Mouse (Mus musculus) midbrain, embryonic 11.5 days (tissue): ENCODE data around the gene Tnrc18. TPM values are rescaled to one million over a fixed set of nuclear protein-coding genes. Genes with fewer than 3 reads are reported as not detected.

ENCODE experiments used
- ATAC-seq: fragments of 200-750 bp; cut with Nextera tagmentation; 2 replicates; pipeline ENCODE4 v1.8.0; 2017; ENCODE audit warnings: moderate TSS enrichment, moderate library complexity; ENCODE audit not compliant: low FRiP score
- DNase-seq: peaks from one replicate; pipeline ENCODE4 v3.0.0; 2015; ENCODE audit warnings: low spot score; ENCODE audit errors: missing footprints
- H3K27ac ChIP-seq: fragments of 300-500 bp; sonication (generic); 2 replicates; pipeline ENCODE4 v1.5.1; 2014; ENCODE audit warnings: low read depth, low read length
- H3K27me3 ChIP-seq: fragments of 300-500 bp; sonication (generic); 2 replicates; pipeline ENCODE4 v1.6.1; 2014; ENCODE audit warnings: mild to moderate bottlenecking, low read length, moderate library complexity, mixed read lengths; ENCODE audit not compliant: control insufficient read depth, insufficient read depth
- H3K36me3 ChIP-seq: fragments of 300-500 bp; sonication (generic); 2 replicates; pipeline ENCODE4 v1.6.1; 2014; ENCODE audit warnings: mild to moderate bottlenecking, low read length, moderate library complexity, mixed read lengths; ENCODE audit not compliant: control insufficient read depth, insufficient read depth
- H3K4me1 ChIP-seq: fragments of 300-500 bp; sonication (generic); 2 replicates; pipeline ENCODE4 v1.6.1; 2014; ENCODE audit warnings: low read length; ENCODE audit not compliant: control insufficient read depth, insufficient read depth
- H3K4me2 ChIP-seq: fragments of 300-500 bp; sonication (generic); 2 replicates; pipeline ENCODE4 v1.6.1; 2014; ENCODE audit warnings: mild to moderate bottlenecking, moderate library complexity
- H3K4me3 ChIP-seq: fragments of 300-500 bp; sonication (generic); 2 replicates; pipeline ENCODE4 v1.5.1; 2014; ENCODE audit warnings: low read depth, low read length
- H3K9ac ChIP-seq: fragments of 300-500 bp; sonication (generic); 2 replicates; pipeline ENCODE4 v1.6.1; 2014; ENCODE audit warnings: low read length
- H3K9me3 ChIP-seq: fragments of 300-500 bp; sonication (generic); 2 replicates; pipeline ENCODE4 v1.6.1; 2016; ENCODE audit warnings: low read length; ENCODE audit not compliant: control insufficient read depth
- WGBS: fragments of 180-500 bp; shearing (Covaris S2); extraction: QIAGEN DNeasy Blood & Tissue Kit; methylation state at CpG from one replicate; pipeline ENCODE4 v1.1.7; 2014; 5-methylcytosine and 5-hydroxymethylcytosine counted together
- polyA plus RNA-seq: library from polyadenylated mRNA; unstranded; fragments of >200 nt; fragmentation: Nextera tagmentation; extraction: Ambion mirVana; gene quantifications from 2 replicates; pipeline ENCODE4 v1.2.1, GENCODE M21; 2014

Gene Tnrc18
- polyA plus RNA-seq, 1 experiment from 2014 or later: 27.4 TPM

DNA sequence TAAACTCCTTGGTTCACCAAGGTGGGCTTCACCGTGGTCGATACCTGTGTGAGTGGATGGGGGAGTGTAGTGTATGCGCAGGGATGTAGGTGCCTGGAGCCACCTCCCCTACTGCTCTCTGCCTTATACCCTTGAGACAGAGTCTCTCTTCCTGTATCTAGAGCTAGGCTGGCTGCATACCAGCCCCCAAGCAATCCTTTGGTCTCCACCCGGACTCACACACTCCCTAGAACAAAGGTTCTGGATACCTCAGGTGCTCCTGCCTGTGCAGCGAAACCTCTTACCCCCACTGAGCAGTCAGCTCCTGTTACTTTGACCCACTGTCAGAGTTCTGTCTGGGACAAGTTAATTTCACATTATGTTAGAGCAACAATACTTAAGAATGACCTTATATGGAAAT, 8.2 kb upstream of the Tnrc18 start:
- Histone ChIP-seq H3K9ac (no peak overlapping the region), H3K9me3 (no peaks in the 10 kb centered on the region), H3K27ac (no peak overlapping the region), H3K4me1 (peaks cover 35% of the 10 kb centered on the region), H3K4me2 (no peak overlapping the region), H3K27me3 (peaks cover 5% of the 10 kb centered on the region; the same call in 1 of the 2 replicates), H3K4me3 (no peak overlapping the region), H3K36me3 (no peaks in the 10 kb centered on the region)
- 81% methylated on average over 5 of the region's 5 CpGs for WGBS
- ATAC-seq (no peak), DNase-seq (no peak)

DNA sequence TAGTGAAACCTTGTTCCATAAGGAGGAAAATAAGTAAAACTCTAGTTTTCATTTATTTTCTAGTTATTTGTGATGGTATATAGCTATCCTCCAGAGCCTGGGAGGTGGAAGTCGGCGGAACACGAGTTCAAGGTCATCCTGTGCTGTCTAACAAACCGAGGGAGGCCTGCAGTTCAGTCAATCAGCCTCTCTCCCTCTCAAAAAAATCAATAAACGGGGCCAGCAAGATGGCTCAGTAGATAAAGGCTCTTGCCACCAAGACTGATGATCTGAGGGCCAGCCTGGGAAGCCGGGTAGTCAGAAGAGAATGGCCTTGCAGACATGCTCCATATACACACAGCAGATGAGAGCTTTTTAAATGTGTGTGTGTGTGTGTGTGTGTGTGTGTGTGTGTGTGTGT, 6.6 kb upstream of the Tnrc18 start:
- H3K9ac ChIP-seq: peak overlapping the region; percentile 99
- peaks cover 35% of the 10 kb centered on the region for H3K4me1 ChIP-seq
- 32% methylated on average over 6 of the region's 6 CpGs for WGBS
- DNase-seq (peak; percentile 89), ATAC-seq (no peak)
- peaks cover 5% of the 10 kb centered on the region; the same call in 1 of the 2 replicates for H3K27me3 ChIP-seq
- peak overlapping the region; percentile 78 for H3K4me2 ChIP-seq
- H3K4me3 ChIP-seq: peak overlapping the region; percentile 97
- H3K9me3 ChIP-seq: no peaks in the 10 kb centered on the region
- H3K36me3 ChIP-seq: no peaks in the 10 kb centered on the region
- H3K27ac ChIP-seq: peak overlapping the region; percentile 100

GRCm38 (mm10) chr5:142823096-142824062, 5.9 kb upstream of the Tnrc18 start:
- H3K36me3 ChIP-seq: no peaks in the 10 kb centered on the region
- H3K27me3 ChIP-seq: peaks cover 5% of the 10 kb centered on the region; the same call in 1 of the 2 replicates
- WGBS: 5% methylated on average over 30 of the region's 31 CpGs
- peak overlapping the region; percentile 100 for H3K27ac ChIP-seq
- DNase-seq (peak; percentile 98), ATAC-seq (peak; percentile 53)
- no peaks in the 10 kb centered on the region for H3K9me3 ChIP-seq
- peak overlapping the region; percentile 78 for H3K4me2 ChIP-seq
- H3K4me1 ChIP-seq: peaks cover 35% of the 10 kb centered on the region
- H3K4me3 ChIP-seq: peak overlapping the region; percentile 97
- peak overlapping the region; percentile 99 for H3K9ac ChIP-seq

DNA sequence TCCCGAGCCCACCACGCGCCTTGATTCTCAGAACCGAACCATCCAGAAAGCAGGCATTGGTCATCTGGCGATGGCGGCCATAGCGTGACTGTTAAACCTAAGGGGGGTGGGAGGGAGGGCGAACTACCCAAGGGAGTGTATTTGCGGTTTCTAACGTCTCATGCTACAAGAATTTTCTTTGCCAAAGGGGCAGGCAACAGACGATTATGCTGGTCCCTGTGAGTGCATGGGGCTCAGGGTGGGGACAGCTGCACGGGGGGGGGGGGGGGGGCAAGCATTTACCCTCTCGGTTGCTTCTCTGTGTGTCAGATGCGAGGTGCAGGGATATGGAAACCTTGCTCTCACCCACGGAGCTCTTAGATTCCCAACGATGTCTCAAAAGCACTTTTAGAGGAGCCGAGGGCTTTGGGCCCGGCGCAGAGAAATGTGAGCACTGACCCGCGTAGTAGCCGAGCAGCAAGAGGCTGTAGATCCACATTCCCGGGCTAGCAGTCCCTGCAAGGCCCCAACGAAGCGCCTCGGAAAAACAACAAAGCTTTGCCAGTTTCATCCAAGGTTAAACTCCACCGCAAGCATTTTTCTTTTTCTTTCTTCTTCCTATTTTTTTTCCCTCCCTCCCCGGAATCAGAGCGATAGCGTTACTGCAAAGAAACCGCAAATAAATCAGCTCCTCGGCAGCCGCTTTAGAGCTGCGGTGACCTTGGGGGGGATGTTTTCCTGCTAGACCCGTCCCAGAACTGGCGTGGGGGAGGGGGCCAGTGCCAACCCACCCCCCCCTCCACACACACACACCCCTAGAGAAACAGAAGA, 5.0 kb upstream of the Tnrc18 start:
- Histone ChIP-seq H3K36me3 (no peaks in the 10 kb centered on the region), H3K4me1 (peaks cover 35% of the 10 kb centered on the region), H3K4me2 (peak overlapping the region; percentile 78), H3K9ac (peak overlapping the region; percentile 99), H3K4me3 (peak overlapping the region; percentile 97), H3K9me3 (no peaks in the 10 kb centered on the region), H3K27ac (peak overlapping the region; percentile 100), H3K27me3 (peaks cover 5% of the 10 kb centered on the region; the same call in 1 of the 2 replicates)
- WGBS: under 1% methylated on average over 36 of the region's 36 CpGs
- ATAC-seq (no peak; the same call in 1 of the 2 replicates), DNase-seq (peak; percentile 96)

- H3K4me2 ChIP-seq: peak overlapping the region; percentile 78
- ATAC-seq (no peak), DNase-seq (peak; percentile 97)
- H3K9me3 ChIP-seq: no peaks in the 10 kb centered on the region
- H3K27me3 ChIP-seq: peaks cover 5% of the 10 kb centered on the region; the same call in 1 of the 2 replicates
- H3K27ac ChIP-seq: peak overlapping the region; percentile 100
- peak overlapping the region; percentile 99 for H3K9ac ChIP-seq
- peak overlapping the region; percentile 97 for H3K4me3 ChIP-seq
- 0% methylated on average over 9 of the region's 9 CpGs for WGBS
- no peaks in the 10 kb centered on the region for H3K36me3 ChIP-seq
- peaks cover 35% of the 10 kb centered on the region for H3K4me1 ChIP-seq
Measured at GRCm38 (mm10) chr5:142821974-142822285, 4.5 kb upstream of the Tnrc18 start.

- peak overlapping the region; percentile 78 for H3K4me2 ChIP-seq
- H3K9ac ChIP-seq: peak overlapping the region; percentile 99
- H3K27ac ChIP-seq: peak overlapping the region; percentile 100
- DNase-seq: peak; percentile 99
- WGBS: under 1% methylated on average over 36 of the region's 36 CpGs
- no peaks in the 10 kb centered on the region for H3K36me3 ChIP-seq
- peak overlapping the region; percentile 97 for H3K4me3 ChIP-seq
- peaks cover 5% of the 10 kb centered on the region; the same call in 1 of the 2 replicates for H3K27me3 ChIP-seq
- H3K9me3 ChIP-seq: no peaks in the 10 kb centered on the region
- H3K4me1 ChIP-seq: peaks cover 35% of the 10 kb centered on the region
- peak; percentile 10 for ATAC-seq
Measured at GRCm38 (mm10) chr5:142821266-142821973, 4.0 kb upstream of the Tnrc18 start.

GRCm38 (mm10) chr5:142820276-142821265, 3.1 kb upstream of the Tnrc18 start:
- peak overlapping the region; percentile 78 for H3K4me2 ChIP-seq
- peak overlapping the region; percentile 99 for H3K9ac ChIP-seq
- no peak for ATAC-seq
- H3K9me3 ChIP-seq: no peaks in the 10 kb centered on the region
- H3K4me1 ChIP-seq: peaks cover 35% of the 10 kb centered on the region
- peak overlapping the region; percentile 97 for H3K4me3 ChIP-seq
- peak; percentile 98 for DNase-seq
- peak overlapping the region; percentile 100 for H3K27ac ChIP-seq
- WGBS: under 1% methylated on average over 53 of the region's 53 CpGs
- peaks cover 3% of the 10 kb centered on the region; the same call in 1 of the 2 replicates for H3K27me3 ChIP-seq
- no peaks in the 10 kb centered on the region for H3K36me3 ChIP-seq
